Mouse (Mus musculus): ENCODE results near the gene Padi6. TPM values are rescaled to one million over a fixed set of nuclear protein-coding genes. Genes with fewer than 3 reads are reported as not detected.

The Padi6 gene
- polyA plus RNA-seq, 1 experiment from 2014 or later: not detected

Small RNAs within 50 kb of the gene (microRNA-seq; reads per million reads assigned to microRNA genes)
- gene Gm23045 (not detected), gene Gm25951 (not detected)

Other genes with a start within 250 kb of the Padi6 start
- gene Arhgef10l, start 76.6 kb downstream of the Padi6 start, polyA plus RNA-seq (2015; fragmentation: Nextera tagmentation; extraction: Ambion mirVana): 20.7 and 24.5 TPM in 2 replicates
- 7.7 and 9.5 TPM in 2 replicates for gene Rcc2, start 42.1 kb downstream of the Padi6 start, polyA plus RNA-seq (2015; fragmentation: Nextera tagmentation; extraction: Ambion mirVana)
- 0.14 TPM in 1 of 2 replicates, not detected in the other for gene Padi4, start 31.6 kb upstream of the Padi6 start, polyA plus RNA-seq (2015; fragmentation: Nextera tagmentation; extraction: Ambion mirVana)
- 0.05 TPM in 1 of 2 replicates, not detected in the other for gene Padi3, start 68.0 kb upstream of the Padi6 start, polyA plus RNA-seq (2015; fragmentation: Nextera tagmentation; extraction: Ambion mirVana)
- not detected in 2 replicates for gene Padi1, start 103.1 kb upstream of the Padi6 start, polyA plus RNA-seq (2015; fragmentation: Nextera tagmentation; extraction: Ambion mirVana)
- gene Padi2, start 163.7 kb upstream of the Padi6 start, polyA plus RNA-seq (2015; fragmentation: Nextera tagmentation; extraction: Ambion mirVana): 2.4 and 2.7 TPM in 2 replicates
- 490 and 530 TPM in 2 replicates for gene Sdhb, start 218.6 kb upstream of the Padi6 start, polyA plus RNA-seq (2015; fragmentation: Nextera tagmentation; extraction: Ambion mirVana)
- gene Atp13a2, start 244.2 kb upstream of the Padi6 start, polyA plus RNA-seq (2015; fragmentation: Nextera tagmentation; extraction: Ambion mirVana): 185 and 196 TPM in 2 replicates